In genomic region chr2:36102559-36102946, GRCm38 (mm10) we compare ENCODE assay signal across 8 mouse cellular contexts. TPM values are rescaled to one million over a fixed set of nuclear protein-coding genes. Genes with fewer than 3 reads are reported as not detected.
DNase-seq lines count a peak whose midpoint lies in the region; ATAC-seq and TF ChIP-seq lines count a peak whose summit lies in the region.

No protein-coding gene starts in this region.

- ATAC-seq in kidney, embryonic 16.5 days (ENCODE audit: low FRiP score, low TSS enrichment): peak; percentile 60; the same call in 1 of the 2 replicates
- ATAC-seq in forebrain, embryonic 15.5 days (replicated peaks): no peak
- ATAC-seq in limb, embryonic 12.5 days (ENCODE audit: insufficient number of reproducible peaks, insufficient read depth, low FRiP score, low TSS enrichment, low read depth): no peak
- ATAC-seq in midbrain, postnatal 0 days (ENCODE audit: low FRiP score): peak; percentile 35; the same call in 1 of the 2 replicates

- no peaks in the 10 kb centered on the region for H3K36me3 ChIP-seq in kidney, embryonic 16.5 days (ENCODE audit: insufficient read depth, low read length)
- H3K36me3 ChIP-seq in forebrain, embryonic 15.5 days: no peaks in the 10 kb centered on the region
- no peaks in the 10 kb centered on the region for H3K36me3 ChIP-seq in limb, embryonic 12.5 days
- no peaks in the 10 kb centered on the region for H3K36me3 ChIP-seq in midbrain, postnatal 0 days (ENCODE audit: insufficient read depth, low read length)

- DNase-seq in kidney, adult 8-10 months: no peak
- DNase-seq in midbrain, postnatal 0 days (ENCODE audit: low spot score): no peak
- DNase-seq in spleen, adult 18-20 months: no peak
- no peak for DNase-seq in layer of hippocampus, adult 8-10 months (ENCODE audit: low spot score in 2 of 2)
- no peak for DNase-seq in frontal cortex, postnatal 25 days (ENCODE audit: low spot score in 2 of 2)

- H3K4me3 ChIP-seq in kidney, embryonic 16.5 days (ENCODE audit: low read length): peak overlapping the region; percentile 54
- peak overlapping the region; percentile 43 for H3K4me3 ChIP-seq in forebrain, embryonic 15.5 days
- peak overlapping the region; percentile 40 for H3K4me3 ChIP-seq in limb, embryonic 12.5 days (replicated peaks)
- H3K4me3 ChIP-seq in midbrain, postnatal 0 days (ENCODE audit: low read depth, low read length): peak overlapping the region; percentile 6; the same call in 1 of the 2 replicates

- H3K9ac ChIP-seq in kidney, embryonic 16.5 days (replicated peaks; ENCODE audit: low read length): no peak overlapping the region
- peak overlapping the region; percentile 35 for H3K9ac ChIP-seq in forebrain, embryonic 15.5 days (replicated peaks)
- H3K9ac ChIP-seq in limb, embryonic 12.5 days (replicated peaks): 0 out of 2 replicates have a peak overlapping the region, but pooled peaks have one; percentile 23
- H3K9ac ChIP-seq in midbrain, postnatal 0 days (replicated peaks; ENCODE audit: low read length, poor library complexity, severe bottlenecking): no peak overlapping the region

- TF ChIP-seq CTCF in midbrain, postnatal 0 days (IDR thresholded peaks at IDR 0.05): no peak

- peaks cover 37% of the 10 kb centered on the region for H3K4me1 ChIP-seq in kidney, embryonic 16.5 days (ENCODE audit: insufficient read depth, low read length)
- H3K4me1 ChIP-seq in forebrain, embryonic 15.5 days: peaks cover 33% of the 10 kb centered on the region
- peaks cover 44% of the 10 kb centered on the region for H3K4me1 ChIP-seq in limb, embryonic 12.5 days (replicated peaks)
- H3K4me1 ChIP-seq in midbrain, postnatal 0 days (ENCODE audit: insufficient read depth, low read length): no peaks in the 10 kb centered on the region

- no peak overlapping the region for H3K27ac ChIP-seq in kidney, embryonic 16.5 days (ENCODE audit: low read length)
- peak overlapping the region; percentile 90 for H3K27ac ChIP-seq in forebrain, embryonic 15.5 days (replicated peaks)
- no peak overlapping the region for H3K27ac ChIP-seq in limb, embryonic 12.5 days
- no peak overlapping the region for H3K27ac ChIP-seq in midbrain, postnatal 0 days (ENCODE audit: low read depth, low read length)

- WGBS in kidney, embryonic 16.5 days: 2% methylated on average over 21 of the region's 21 CpGs
- WGBS in forebrain, embryonic 15.5 days: under 1% methylated on average over 21 of the region's 21 CpGs
- 3% methylated on average over 21 of the region's 21 CpGs for WGBS in limb, embryonic 12.5 days
- WGBS in midbrain, postnatal 0 days: 8% methylated on average over 21 of the region's 21 CpGs

- H3K9me3 ChIP-seq in kidney, embryonic 16.5 days (ENCODE audit: low read length): no peaks in the 10 kb centered on the region
- H3K9me3 ChIP-seq in forebrain, embryonic 15.5 days: no peaks in the 10 kb centered on the region
- H3K9me3 ChIP-seq in limb, embryonic 12.5 days: no peaks in the 10 kb centered on the region
- no peaks in the 10 kb centered on the region for H3K9me3 ChIP-seq in midbrain, postnatal 0 days (ENCODE audit: low read length)

- peak overlapping the region; percentile 86 for H3K4me2 ChIP-seq in kidney, embryonic 16.5 days (replicated peaks; ENCODE audit: low read depth, low read length)
- peak overlapping the region; percentile 52 for H3K4me2 ChIP-seq in forebrain, embryonic 15.5 days (replicated peaks)
- peak overlapping the region; percentile 68 for H3K4me2 ChIP-seq in limb, embryonic 12.5 days
- H3K4me2 ChIP-seq in midbrain, postnatal 0 days (ENCODE audit: low read depth, low read length, poor library complexity, severe bottlenecking): 0 out of 2 replicates have a peak overlapping the region, but pooled peaks have one; percentile 6

- peaks cover 99% of the 10 kb centered on the region for H3K27me3 ChIP-seq in kidney, embryonic 16.5 days (ENCODE audit: insufficient read depth, low read length)
- H3K27me3 ChIP-seq in forebrain, embryonic 15.5 days: peaks cover 90% of the 10 kb centered on the region
- H3K27me3 ChIP-seq in limb, embryonic 12.5 days: peaks cover 100% of the 10 kb centered on the region
- peaks cover 86% of the 10 kb centered on the region for H3K27me3 ChIP-seq in midbrain, postnatal 0 days (ENCODE audit: insufficient read depth, low read length)

RNA-seq across cellular contexts. Expression of gene Lhx6, which starts 2.7 kb away (rescaled TPM):
- polyA plus RNA-seq in kidney, embryonic 16.5 days (2015; fragmentation: Nextera tagmentation; extraction: Ambion mirVana): 2.9 and 3.2 TPM in 2 replicates
- 36.3 and 36.8 TPM in 2 replicates for polyA plus RNA-seq in forebrain, embryonic 15.5 days (2015; fragmentation: Nextera tagmentation; extraction: Ambion mirVana)
- 0.95 and 1.0 TPM in 2 replicates for polyA plus RNA-seq in limb, embryonic 12.5 days (2016; fragmentation: Nextera tagmentation; extraction: Ambion mirVana)
- total RNA-seq in midbrain, postnatal 0 days (2014; rRNA removed): 0.60 and 1.9 TPM in 2 replicates
- 1.6 and 2.5 TPM in 2 replicates for polyA plus RNA-seq in midbrain, postnatal 0 days (2015; fragmentation: Nextera tagmentation; extraction: Ambion mirVana)
- 10 to 100 TPM; 14.8 to 19.9 (median 17.0) TPM for total RNA-seq in layer of hippocampus, adult 8-10 months (2022)

RNA-seq across cellular contexts. Expression of gene Mrrf, which starts 33.6 kb away (rescaled TPM):
- polyA plus RNA-seq in kidney, embryonic 16.5 days (2015; fragmentation: Nextera tagmentation; extraction: Ambion mirVana): 27.3 and 31.7 TPM in 2 replicates
- polyA plus RNA-seq in forebrain, embryonic 15.5 days (2015; fragmentation: Nextera tagmentation; extraction: Ambion mirVana): 21.4 and 24.1 TPM in 2 replicates
- polyA plus RNA-seq in limb, embryonic 12.5 days (2016; fragmentation: Nextera tagmentation; extraction: Ambion mirVana): 26.5 and 26.7 TPM in 2 replicates
- total RNA-seq in midbrain, postnatal 0 days (2014; rRNA removed): 12.2 and 13.7 TPM in 2 replicates
- 16.7 and 16.8 TPM in 2 replicates for polyA plus RNA-seq in midbrain, postnatal 0 days (2015; fragmentation: Nextera tagmentation; extraction: Ambion mirVana)
- 10 to 100 TPM; 17.2 to 22.8 (median 18.8) TPM for total RNA-seq in layer of hippocampus, adult 8-10 months (2022)

RNA-seq across cellular contexts. Expression of gene Rbm18, which starts 34.0 kb away (rescaled TPM):
- polyA plus RNA-seq in kidney, embryonic 16.5 days (2015; fragmentation: Nextera tagmentation; extraction: Ambion mirVana): 74.5 and 75.4 TPM in 2 replicates
- 149 and 164 TPM in 2 replicates for polyA plus RNA-seq in forebrain, embryonic 15.5 days (2015; fragmentation: Nextera tagmentation; extraction: Ambion mirVana)
- polyA plus RNA-seq in limb, embryonic 12.5 days (2016; fragmentation: Nextera tagmentation; extraction: Ambion mirVana): 90.8 and 95.6 TPM in 2 replicates
- total RNA-seq in midbrain, postnatal 0 days (2014; rRNA removed): 56.6 and 59.0 TPM in 2 replicates
- polyA plus RNA-seq in midbrain, postnatal 0 days (2015; fragmentation: Nextera tagmentation; extraction: Ambion mirVana): 99.6 and 102 TPM in 2 replicates
- 10 to 100 TPM; 42.3 to 52.2 (median 45.6) TPM for total RNA-seq in layer of hippocampus, adult 8-10 months (2022)

RNA-seq across cellular contexts. Expression of gene Morn5, which starts 53.3 kb away (rescaled TPM):
- 0.69 and 0.70 TPM in 2 replicates for polyA plus RNA-seq in kidney, embryonic 16.5 days (2015; fragmentation: Nextera tagmentation; extraction: Ambion mirVana)
- 1.7 and 2.5 TPM in 2 replicates for polyA plus RNA-seq in forebrain, embryonic 15.5 days (2015; fragmentation: Nextera tagmentation; extraction: Ambion mirVana)
- polyA plus RNA-seq in limb, embryonic 12.5 days (2016; fragmentation: Nextera tagmentation; extraction: Ambion mirVana): not detected in 2 replicates
- total RNA-seq in midbrain, postnatal 0 days (2014; rRNA removed): 1.4 and 3.8 TPM in 2 replicates
- polyA plus RNA-seq in midbrain, postnatal 0 days (2015; fragmentation: Nextera tagmentation; extraction: Ambion mirVana): 2.1 and 3.5 TPM in 2 replicates
- total RNA-seq in layer of hippocampus, adult 8-10 months (2022): 1 to 10 TPM; 1.1 to 3.3 (median 1.6) TPM

RNA-seq across cellular contexts. Expression of gene Ndufa8, which starts 53.3 kb away (rescaled TPM):
- 282 and 308 TPM in 2 replicates for polyA plus RNA-seq in kidney, embryonic 16.5 days (2015; fragmentation: Nextera tagmentation; extraction: Ambion mirVana)
- polyA plus RNA-seq in forebrain, embryonic 15.5 days (2015; fragmentation: Nextera tagmentation; extraction: Ambion mirVana): 259 and 263 TPM in 2 replicates
- 181 and 194 TPM in 2 replicates for polyA plus RNA-seq in limb, embryonic 12.5 days (2016; fragmentation: Nextera tagmentation; extraction: Ambion mirVana)
- total RNA-seq in midbrain, postnatal 0 days (2014; rRNA removed): 87.4 and 95.2 TPM in 2 replicates
- 339 and 388 TPM in 2 replicates for polyA plus RNA-seq in midbrain, postnatal 0 days (2015; fragmentation: Nextera tagmentation; extraction: Ambion mirVana)
- total RNA-seq in layer of hippocampus, adult 8-10 months (2022): 100 to 1,000 TPM; 174 to 193 (median 178) TPM

Comparison
In these comparisons a context has a peak if more than half of its experiments do, and no peak if none do; other contexts are left out.
1. ATAC-seq: peak in kidney, embryonic 16.5 days (single experiment) and midbrain, postnatal 0 days (single experiment); none in forebrain, embryonic 15.5 days (single experiment) and limb, embryonic 12.5 days (single experiment).
2. H3K4me2 ChIP-seq: peak in every context shown above with its lines; median percentile 86 in kidney, embryonic 16.5 days; 68 in limb, embryonic 12.5 days; 52 in forebrain, embryonic 15.5 days; 6 in midbrain, postnatal 0 days.
3. H3K9ac ChIP-seq: peak in forebrain, embryonic 15.5 days (single experiment) and limb, embryonic 12.5 days (single experiment); none in kidney, embryonic 16.5 days (single experiment) and midbrain, postnatal 0 days (single experiment).
4. Peak in every context shown above with its lines, with median percentiles within 50 percentile points of each other: H3K4me3 ChIP-seq.